Mouse (Mus musculus): ENCODE data around the gene Hmgn3.
"Not testable (repeated sequence)": the region's sequence is repeated elsewhere in the genome, so short reads cannot be mapped to it uniquely, and the experiment has no call there.

The Hmgn3 gene

GRCm38 (mm10) chr9:83146446-83147188 is at the start of gene Hmgn3:
Gene Hmgn3, minus strand, starts transcription at chr9:83146685.
- peak; percentile 93 to 95 for DNase-seq (ENCODE audit: low spot score in 2 of 2)

DNA sequence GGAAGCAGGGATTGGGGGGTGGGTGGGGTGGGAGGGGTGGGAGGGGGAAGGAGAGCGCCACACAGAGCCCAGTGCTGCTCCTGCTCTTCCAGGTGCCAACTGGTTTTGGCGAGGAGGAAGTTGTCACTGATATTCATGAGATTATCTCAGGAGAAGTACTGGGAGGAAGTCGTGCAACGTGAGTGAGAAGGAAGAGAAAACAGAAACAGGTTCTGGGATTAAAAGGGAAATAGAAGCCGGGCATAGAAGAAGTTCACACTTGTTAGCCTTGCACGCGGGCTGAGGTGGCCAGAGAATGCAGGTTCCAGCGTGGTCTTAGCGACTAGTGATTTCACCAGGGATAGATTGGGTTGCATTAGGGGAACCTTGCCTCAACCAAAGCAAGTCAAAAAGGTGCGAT is 49.3 kb upstream of the Hmgn3 start:
- DNase-seq (ENCODE audit: low spot score in 2 of 2), result no peak

DNA sequence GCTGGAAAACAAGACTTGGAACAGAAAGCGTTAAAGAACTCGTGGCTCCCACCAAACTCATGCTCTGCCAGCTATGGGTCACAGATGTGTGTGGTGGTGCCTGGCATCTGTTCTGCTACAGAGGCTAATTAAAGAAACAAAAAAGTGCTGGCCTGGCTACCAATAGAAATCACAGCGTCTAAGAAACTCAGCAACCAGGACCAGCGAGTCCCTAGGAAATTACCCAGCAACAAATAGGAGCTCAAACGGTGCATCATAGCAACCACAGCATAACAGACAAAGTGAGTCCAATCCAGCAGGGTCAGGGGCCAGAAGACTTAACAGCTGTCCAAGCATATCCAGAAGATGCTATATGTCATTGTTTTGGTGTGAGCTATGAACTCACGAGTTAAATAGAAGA is 48.5 kb upstream of the Hmgn3 start:
- no peak for DNase-seq (ENCODE audit: low spot score in 2 of 2)

- DNase-seq (ENCODE audit: low spot score in 2 of 2), result no peak
Observed at GRCm38 (mm10) chr9:83187752-83188151, 41.3 kb upstream of the Hmgn3 start.

- peak; percentile 72 to 74 for DNase-seq (ENCODE audit: low spot score in 2 of 2)
Observed at GRCm38 (mm10) chr9:83145591-83146445, 667 bp downstream of the Hmgn3 start.

DNA sequence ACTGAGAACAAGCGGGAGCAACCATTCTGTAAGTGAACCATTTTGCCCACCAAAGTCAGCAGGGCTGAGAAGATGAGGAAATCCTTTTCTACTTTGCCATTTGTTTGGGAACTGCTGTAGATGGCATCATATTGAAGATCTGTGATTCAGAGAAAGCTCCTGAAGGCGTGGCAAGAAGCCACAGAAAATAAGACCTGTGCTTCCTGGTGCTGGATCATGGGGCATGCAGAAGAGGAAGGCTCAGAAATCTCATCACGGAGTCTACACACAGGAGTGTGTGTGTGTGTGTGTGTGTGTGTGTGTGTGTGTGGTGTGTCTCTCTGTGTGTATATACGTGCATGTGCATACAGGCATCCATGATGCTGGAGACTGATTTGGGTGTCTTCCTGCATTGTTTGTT is 16.7 kb downstream of the Hmgn3 start:
- DNase-seq (ENCODE audit: low spot score in 2 of 2), result no peak

- no peak for DNase-seq (ENCODE audit: low spot score in 2 of 2)
Observed at GRCm38 (mm10) chr9:83127840-83128239, 18.6 kb downstream of the Hmgn3 start.

DNA sequence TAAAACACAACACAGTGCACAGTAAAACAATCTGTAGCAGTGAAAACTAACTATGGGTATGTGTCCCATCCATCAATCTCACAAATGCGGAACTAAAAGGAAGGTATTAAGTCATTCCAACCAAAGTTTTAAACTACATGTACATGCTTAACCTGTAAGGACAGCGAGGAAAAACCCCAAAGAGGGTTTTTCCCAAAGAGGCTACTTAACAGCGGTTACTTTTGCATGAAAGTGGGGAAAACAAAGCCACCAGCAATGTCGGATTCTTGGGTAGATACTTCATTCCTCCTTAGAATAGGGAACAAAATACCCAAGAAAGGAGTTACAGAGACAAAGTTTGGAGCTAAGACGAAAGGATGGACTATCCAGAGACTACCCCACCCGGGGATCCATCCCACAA is 20.0 kb downstream of the Hmgn3 start:
- DNase-seq (ENCODE audit: low spot score in 2 of 2), result not testable (repeated sequence)

GRCm38 (mm10) chr9:83119211-83119610 is 27.3 kb downstream of the Hmgn3 start:
- no peak for DNase-seq (ENCODE audit: low spot score in 2 of 2)

- DNase-seq (ENCODE audit: low spot score in 2 of 2), result no peak
Observed at GRCm38 (mm10) chr9:83117486-83117885, 29.0 kb downstream of the Hmgn3 start.

GRCm38 (mm10) chr9:83116774-83117474 is 29.6 kb downstream of the Hmgn3 start:
- DNase-seq (ENCODE audit: low spot score in 2 of 2), result no peak

DNA sequence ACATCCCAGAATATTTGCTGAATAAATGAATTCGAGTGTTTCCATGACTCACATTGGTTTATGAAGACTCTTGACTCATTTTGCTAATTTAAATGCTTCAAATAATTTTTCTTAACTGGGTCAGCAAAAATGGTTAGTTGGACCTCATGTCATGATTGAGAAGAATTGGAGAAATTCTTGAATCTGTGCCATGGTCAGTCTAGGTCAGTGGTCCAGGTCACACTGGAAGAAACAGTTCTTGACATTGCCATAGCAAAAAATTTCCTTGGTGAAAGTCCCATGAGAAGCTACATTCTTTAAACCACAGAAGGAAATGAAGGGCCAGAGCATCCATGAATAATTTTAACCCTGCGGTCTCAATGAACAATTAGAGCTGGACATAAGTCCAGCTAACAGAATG is 30.8 kb downstream of the Hmgn3 start:
- DNase-seq (ENCODE audit: low spot score in 2 of 2), result no peak

- DNase-seq (ENCODE audit: low spot score in 2 of 2), result no peak
Observed at GRCm38 (mm10) chr9:83113800-83114217, 32.7 kb downstream of the Hmgn3 start.

GRCm38 (mm10) chr9:83112305-83112768 is 34.1 kb downstream of the Hmgn3 start:
- no peak for DNase-seq (ENCODE audit: low spot score in 2 of 2)

- DNase-seq (ENCODE audit: low spot score in 2 of 2), result no peak
Observed at GRCm38 (mm10) chr9:83111789-83112188, 34.7 kb downstream of the Hmgn3 start.

DNA sequence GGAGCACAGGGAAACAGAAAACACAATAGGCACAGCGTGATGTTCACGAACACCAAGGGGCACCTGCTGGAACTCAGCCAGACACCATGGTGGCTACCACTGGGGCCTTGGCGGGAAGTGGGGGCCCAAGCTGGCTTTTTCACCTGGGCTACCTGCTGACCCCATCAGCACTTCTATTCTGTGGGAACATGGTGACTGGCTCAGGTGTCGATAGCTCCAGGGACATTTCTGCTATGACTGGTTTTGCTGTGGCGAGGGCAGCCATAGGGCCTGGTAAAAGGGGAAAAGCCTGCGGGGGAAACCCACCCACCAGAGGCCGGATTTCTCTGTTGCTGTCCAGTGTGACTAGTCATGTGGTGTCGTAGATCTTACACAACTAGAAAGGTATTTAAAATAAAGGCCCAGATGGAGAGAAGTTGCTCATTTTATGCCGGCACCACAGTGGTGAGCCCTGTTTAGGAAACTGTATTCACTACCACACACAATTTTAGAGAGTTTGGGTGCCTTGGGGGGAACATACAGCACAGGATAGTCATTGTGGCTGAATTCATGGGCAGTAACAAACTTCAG is 35.3 kb downstream of the Hmgn3 start:
- DNase-seq (ENCODE audit: low spot score in 2 of 2), result no peak

DNA sequence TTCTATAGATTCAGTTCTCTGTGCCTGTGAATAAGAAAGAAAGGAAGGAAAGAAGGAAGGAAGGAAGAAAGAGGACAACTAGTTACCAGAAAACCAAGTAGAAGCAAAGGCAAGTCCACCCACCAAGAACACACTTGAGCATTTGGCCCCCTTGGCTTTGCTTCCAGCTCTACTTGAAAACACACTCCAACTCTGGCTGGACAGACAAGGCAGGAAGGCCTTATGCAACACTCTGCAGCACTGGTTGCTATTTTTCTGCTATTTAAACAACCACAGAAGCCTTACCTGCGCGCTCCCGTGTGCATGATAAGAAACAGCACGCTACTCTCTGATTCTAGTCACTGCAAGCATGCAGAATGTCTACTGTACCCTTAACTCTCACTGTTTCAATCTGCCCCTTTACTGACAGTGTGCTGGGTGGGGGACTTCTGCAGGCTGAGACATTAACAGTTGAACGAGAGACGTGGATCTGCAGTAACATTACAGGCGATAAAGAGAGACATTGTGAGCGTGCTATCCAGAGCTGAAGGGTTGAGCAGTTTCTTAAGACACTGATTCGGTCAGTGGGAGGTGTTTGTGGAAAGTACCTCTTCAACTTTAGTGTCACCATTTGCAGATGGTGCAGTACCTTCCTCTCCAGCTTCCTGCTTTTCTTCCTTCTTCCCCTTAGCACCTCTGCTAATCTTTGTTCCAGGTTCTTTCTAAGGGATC is 35.9 kb downstream of the Hmgn3 start:
- no peak for DNase-seq (ENCODE audit: low spot score in 2 of 2)

- no peak for DNase-seq (ENCODE audit: low spot score in 2 of 2)
Observed at GRCm38 (mm10) chr9:83109705-83110104, 36.8 kb downstream of the Hmgn3 start.

DNA sequence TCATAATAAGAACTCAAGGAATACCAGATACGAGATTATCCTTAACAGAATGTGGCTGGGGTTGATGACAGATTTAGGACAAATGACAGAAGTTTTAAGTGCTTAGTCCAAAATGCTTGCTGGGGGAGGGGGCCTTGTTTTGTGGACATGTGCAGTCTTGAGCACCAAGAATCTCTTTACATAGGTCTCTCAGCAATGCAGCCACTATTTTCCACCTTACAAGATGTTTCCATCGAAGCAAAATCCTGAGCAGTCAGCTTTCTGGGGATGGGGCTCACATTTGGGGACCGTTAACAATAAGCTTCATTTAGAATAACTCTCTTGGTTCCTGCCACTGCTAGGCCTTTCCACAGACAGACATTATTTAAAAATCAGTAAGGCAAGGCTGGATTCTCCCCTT is 37.7 kb downstream of the Hmgn3 start:
- DNase-seq (ENCODE audit: low spot score in 2 of 2), result no peak

DNA sequence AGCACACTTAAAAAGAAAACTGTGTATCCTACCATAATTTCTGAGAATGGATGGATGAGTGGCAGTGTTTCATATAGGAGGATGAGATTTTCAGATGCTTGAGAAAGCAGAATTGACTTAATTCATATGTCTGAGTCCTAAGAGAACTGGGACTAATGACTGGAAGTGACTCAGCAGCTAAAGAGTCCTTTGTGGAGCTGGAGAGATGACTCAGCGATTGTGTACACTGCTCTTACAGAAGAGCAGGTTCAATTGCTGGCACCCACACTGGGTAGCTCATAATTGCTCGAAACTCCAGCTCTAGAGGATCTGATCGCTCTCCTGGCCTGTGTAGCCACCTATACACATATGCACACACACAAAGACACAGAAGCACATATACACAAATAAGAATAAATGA is 42.7 kb downstream of the Hmgn3 start:
- no peak for DNase-seq (ENCODE audit: low spot score in 2 of 2)

- no peak for DNase-seq (ENCODE audit: low spot score in 2 of 2)
Observed at GRCm38 (mm10) chr9:83101691-83102090, 44.8 kb downstream of the Hmgn3 start.
